Mouse (Mus musculus) CD4-positive helper T cell, adult 2 months (primary cell): ENCODE results near the gene Wdfy1.

ENCODE experiments used
- DNase-seq: peaks from one replicate; pipeline ENCODE4 v3.0.0-alpha.2; 2012; ENCODE audit warnings: low read depth, missing footprints, low spot score

Wdfy1 gene

DNA sequence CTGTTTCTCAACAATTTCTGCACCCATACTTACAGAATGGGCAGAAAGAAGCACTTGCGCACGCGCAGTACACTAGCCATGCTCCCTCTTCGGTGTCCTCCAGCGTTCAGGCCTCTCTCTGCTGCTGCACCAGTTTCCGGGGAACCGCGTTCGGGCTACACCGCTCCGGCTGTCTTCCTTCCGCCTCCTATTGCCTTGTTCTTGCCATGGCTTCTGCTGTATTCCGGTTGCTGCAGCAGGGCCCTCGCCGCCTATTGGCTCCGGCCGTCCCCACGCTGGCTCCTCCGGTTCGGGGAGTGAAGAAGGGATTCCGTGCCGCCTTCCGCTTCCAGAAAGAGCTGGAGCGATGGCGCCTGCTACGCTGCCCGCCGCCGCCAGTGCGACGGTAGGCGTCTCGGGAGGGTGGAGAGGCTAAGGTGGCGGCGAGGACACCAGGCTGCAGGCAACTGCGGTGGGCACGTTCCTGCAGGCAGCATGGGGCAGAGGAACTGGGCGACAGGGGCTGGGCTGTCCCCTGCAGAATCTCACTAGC is at the start of gene Wdfy1, which contains the start of gene Mrpl44:
Gene Wdfy1 (minus strand): TSS at position 217 of the 532 bp plus-strand sequence.
Gene Mrpl44 (plus strand): TSS at position 92 of the 532 bp plus-strand sequence.
- DNase-seq = peak; percentile 95

DNA sequence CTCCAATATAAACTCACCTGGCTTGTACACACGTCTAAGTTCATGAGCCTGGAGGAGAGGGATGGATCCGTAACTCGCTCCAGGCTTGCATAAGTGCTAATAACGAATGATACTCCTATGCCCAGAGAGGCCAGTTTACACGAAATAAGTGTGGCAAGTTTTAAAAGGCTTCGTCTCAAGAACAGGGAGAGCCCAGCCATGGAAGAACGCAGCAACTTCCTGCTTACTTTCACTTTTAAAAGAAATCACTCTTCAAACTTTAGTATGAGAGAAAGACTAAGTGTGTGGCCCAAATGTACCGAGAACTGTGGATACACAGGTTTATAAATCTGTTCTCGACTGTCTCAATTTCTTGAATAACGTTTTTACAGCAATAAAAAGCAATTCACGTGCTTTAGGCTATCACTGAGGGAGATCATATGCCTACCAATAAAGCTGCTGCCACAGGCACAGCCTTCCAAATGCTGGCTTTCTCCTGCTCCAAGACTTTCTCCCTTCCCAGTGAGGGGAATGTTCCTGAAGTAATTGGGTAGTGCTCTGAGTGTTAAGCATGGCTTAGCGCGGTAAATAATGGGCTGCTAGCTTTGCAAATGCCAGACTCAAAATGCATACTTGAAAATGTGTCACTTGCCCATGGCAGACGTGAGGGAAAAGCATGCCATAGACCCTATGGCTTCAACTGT is 48.1 kb upstream of the Wdfy1 start:
- no peak for DNase-seq

DNA sequence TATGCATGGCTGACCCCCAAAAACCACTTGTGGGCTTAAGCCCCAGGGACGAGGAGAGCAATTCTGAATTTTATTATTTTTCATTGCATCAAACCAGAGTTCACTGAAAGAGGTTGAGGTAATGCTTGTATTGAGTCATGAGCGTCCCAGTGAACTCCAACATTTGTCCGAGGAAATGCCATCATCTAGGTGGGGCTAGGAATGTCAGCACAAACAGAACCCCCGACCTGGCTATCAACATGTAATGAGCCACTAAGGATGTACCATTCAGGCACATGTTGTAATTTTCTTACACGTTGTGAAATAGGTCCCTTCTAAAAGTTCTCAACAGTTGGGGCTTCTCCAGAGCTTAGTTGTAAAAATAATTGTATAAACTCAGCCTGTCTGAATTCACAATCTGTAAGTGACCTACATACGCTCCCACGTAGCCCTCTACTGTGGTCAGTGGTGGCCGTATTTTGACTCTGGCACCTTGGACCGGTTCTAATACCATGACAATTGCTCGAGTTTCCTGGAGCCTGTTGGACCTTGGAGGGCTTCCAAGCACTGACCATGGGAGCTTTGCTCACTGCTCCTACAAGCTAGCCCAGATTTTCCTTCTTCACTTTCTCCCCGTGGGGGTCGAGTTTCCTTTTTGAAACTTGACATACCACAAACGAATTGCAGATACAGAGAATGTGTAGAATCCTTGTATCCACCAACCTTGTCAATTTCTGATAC is 47.0 kb upstream of the Wdfy1 start:
- DNase-seq = no peak

DNA sequence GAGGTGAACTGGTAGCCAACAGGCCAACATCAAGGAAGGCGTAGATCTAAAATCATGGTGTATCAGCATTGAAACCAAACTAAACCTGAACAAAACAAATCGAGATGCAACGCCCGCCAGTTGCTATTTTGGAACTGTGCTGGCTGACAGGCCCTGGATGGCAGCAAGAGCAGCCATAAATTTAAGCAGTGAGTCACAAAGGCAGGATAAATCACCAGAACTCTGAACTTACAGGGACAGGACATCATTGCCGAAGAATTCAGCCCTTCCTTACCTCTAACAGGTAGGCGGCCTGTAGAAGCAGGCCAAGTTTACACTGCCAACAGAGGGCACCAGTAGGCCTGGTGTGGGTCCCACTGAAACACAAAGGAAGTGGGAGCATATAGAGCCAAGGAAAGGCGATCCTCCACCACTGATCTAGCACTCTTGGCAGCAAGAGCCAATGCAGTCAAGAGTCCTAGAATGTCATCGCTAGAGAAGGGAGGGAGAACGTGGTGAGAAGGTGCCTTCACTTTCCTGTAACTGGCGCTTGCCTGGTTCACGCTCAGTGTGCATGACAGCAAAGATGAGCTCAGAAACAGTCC is 43.4 kb upstream of the Wdfy1 start:
- DNase-seq = no peak

DNA sequence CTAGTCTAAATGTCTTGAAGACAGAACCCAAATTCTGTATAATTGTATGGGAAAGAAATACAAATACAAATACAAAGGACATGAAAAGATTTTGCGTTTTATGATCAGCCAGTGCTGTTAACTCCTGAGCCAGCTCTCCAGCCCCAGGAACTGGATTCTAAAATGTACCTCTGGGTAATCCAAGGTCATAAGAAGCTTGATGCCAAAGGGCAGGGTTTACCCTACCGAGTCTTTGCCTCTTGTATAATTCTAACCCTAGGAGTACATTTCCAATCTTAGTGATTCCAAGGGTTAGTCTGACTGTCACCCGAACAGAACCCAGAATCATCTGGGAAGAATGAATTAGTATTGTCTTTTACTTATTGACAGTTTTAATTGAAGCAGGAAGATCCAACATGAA is 39.5 kb upstream of the Wdfy1 start:
- no peak for DNase-seq

DNA sequence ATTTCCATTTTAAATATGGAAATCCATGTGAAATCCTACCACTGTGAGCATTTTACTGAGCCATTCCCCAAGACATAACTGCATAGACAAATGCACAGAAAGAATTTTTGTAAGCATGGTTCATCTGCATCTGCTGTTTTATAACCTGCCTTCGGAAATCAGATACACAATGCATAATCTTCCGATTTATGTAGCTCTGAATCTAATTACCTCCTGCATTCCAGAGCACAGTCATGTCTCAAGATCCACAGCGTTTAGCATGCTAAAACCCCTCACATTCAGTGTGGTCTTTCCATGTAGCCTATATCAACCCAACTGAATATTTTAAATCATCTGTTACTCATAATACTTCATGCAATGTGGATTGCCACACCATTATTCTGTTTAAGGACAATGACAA is 33.5 kb upstream of the Wdfy1 start:
- DNase-seq = no peak

DNA sequence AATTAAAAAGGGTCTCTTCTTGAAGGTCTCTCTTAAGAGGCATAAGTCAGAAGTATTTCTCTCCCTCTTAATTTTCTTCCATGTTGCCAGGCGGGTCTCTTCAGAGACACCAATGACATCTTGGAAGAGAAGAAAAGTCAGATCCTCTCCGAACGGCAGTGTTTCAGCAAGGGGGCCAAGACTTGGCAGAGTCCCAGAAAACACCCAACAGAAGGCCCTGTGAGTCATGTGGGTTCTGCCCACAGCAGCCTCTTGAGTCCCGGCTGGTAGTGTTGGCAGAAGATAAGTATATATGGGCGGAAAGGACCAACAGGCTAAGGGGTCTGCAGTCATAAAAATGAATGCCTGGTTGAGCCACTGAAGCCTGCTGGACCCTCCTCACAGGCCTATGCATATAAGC is 30.9 kb upstream of the Wdfy1 start:
- DNase-seq = no peak

DNA sequence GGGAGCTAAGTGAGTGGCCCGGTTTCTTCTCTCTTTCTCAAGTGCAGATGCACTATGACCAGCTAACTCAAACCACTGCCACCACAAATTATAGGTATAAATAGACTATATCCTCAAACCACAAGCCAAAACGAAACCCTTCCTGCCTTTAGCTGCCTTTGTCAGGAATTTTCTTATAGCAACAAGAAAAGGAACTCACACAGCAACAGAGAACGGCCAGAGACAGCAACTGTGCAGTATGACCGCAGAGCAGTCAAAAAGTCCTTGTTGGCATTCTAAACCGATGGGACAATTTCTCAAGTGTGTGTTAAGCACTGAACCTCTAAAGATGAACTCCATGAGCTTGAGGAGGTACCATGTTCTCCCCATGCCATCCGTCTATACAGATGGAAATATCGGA is 27.7 kb upstream of the Wdfy1 start:
- DNase-seq = no peak

DNA sequence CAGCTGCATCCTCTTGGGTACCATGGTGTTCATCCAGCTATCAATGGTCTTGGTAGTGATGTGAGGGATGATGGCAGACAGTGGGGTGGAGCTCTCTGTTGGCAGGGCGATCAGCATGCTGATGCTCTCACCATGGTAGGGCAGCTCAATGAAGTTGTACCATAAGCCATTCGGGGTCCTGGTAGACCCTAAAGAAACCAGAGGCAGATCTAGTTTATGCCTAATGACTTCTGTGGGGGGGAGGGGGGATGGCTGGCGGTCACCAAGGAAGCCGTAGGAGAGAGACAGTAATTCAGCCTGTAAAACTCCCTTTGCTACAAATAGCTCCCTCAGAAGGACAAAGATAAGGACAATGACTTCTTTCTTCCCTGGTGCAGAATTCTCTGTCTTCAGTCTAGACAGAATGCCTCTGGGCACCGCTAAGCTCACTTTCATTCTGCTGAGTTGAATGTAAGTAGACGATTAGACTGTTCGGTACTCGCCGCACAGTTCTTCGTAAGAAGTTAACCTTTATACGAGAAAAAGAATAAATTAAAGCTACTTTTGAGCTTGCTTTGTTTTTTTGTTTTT is 27.0 kb upstream of the Wdfy1 start:
- DNase-seq = no peak

DNA sequence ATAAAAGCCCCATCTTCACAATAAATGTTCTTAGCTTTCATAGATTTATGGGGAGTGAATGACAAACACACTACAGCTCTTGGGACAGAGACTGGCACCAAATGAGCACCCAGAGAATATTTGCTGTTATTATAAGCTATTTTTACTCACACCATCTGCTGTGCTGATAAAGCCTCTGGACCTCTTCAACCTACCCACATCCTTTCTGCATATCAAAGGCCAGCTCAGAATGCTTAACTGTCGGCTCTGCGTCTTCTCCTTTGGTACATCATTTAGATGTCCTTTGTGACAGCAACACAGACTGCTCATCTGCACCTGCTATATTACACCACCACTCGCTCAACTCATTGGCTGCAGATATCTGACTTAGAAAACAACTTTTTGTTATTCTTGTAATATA is 21.1 kb upstream of the Wdfy1 start:
- no peak for DNase-seq

DNA sequence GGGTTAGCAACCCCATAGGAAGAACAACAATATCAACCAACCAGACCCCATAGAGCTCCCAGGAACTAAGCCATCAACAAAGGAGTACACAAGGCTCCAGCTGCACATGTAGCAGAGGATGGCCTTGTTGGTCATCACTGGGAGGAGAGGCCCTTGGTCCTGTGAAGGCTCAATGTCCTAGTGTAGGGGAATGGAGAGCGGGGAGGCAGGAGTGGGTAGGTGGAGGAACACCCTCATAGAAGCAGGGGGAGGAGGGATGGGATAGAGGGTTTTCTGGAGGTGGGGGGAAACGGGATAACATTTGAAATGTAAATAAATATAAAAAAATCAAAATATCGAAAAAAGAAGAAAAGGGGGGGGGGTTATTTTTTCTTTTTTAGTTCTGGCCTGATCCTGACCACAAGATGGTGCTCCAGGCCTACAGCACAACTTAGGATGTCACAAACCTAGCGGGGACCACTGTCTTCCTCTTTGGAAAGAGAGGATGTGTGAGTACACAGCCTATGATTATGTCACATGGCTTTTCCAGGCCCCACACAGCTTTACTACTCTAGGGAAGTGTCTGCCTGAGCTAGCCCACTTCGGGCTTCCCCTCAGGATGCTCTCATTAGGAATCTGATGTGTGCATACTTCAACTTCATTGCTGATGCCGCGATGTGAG is 10.5 kb upstream of the Wdfy1 start:
- DNase-seq = no peak

DNA sequence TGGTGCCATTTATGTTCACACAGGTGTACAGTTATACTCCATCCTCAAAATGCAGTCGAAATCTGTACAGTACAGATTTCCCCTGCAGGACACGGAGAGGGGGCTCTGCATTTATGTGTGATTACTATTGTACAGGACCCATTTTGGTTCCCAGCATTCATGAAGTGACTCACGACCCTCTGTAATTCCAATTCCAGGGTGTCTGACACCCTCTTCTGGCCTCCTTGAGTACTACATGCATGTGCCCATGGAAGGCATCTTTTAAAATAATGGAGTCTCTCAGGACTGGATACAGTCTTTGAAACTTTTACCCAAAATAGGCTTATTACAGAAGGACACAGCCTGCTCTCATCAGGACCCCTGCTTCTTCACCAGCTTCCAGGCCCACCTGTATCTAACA is 6.5 kb upstream of the Wdfy1 start:
- DNase-seq = peak; percentile 8

DNA sequence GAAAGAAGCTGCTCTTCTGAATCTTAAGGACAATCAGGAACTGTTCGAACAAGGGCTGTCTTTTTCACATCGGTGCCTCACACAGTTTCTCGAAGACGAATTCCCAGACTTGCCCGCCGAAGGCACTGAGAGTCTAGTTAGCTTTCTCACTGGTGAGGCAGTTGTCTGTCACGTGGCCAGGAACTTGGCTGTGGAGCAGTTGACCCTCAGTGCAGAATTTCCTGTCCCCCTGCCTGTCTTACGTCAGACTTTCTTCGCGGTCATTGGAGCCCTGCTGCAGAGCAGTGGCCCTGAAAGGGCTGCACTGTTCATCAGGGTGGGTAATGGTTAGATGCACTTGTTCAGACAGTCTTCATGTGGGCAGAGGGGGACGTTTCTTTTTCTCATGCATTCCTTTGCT is 2.1 kb upstream of the Wdfy1 start:
- no peak for DNase-seq

DNA sequence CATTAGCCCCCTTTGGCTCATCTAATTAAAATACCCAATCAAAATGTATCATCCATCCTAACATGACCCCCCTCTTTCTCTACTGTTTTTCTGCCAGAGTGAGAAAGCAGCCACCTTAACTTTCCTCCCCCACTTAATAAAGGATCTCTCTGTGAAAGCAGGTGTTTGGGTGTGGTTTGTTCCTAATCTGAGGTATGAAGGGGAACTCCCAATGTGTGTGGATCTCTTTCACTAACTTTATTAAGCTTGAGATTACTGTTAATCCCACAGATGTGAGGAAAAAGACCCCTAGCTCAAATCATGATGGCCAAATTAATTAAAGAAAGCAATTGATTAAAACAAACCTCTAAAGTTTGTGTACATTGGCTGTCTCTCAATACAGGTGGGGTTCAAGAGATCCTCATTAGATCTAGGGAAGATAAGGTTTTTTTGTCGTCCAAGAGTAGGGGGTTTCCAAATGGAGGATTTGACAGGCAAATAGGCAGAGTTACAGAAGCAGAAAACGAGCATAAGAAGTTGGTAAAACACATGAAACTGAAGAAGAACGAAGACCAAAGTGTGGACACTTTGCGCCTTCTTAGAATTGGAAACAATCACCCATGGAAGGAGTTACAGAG is 1.7 kb downstream of the Wdfy1 start:
- DNase-seq = no peak

DNA sequence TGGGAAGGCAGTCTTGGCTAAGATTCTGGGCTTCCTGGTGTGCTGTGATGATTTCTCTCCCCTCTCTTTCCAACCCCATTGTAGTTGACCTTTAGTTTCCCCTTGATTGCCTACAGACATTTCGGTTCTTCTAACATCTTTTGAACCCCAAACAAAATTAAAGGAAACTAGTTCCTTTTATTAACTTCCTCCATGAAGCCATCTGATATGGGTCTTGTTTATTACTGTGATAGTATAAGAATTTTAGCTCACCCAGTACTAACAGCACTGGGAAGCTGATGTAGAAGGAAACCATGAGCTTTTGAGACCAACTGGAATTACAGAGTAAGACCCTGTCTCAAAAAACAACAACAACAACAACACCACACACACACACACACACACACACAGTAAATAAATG is 7.7 kb downstream of the Wdfy1 start:
- DNase-seq = no peak

DNA sequence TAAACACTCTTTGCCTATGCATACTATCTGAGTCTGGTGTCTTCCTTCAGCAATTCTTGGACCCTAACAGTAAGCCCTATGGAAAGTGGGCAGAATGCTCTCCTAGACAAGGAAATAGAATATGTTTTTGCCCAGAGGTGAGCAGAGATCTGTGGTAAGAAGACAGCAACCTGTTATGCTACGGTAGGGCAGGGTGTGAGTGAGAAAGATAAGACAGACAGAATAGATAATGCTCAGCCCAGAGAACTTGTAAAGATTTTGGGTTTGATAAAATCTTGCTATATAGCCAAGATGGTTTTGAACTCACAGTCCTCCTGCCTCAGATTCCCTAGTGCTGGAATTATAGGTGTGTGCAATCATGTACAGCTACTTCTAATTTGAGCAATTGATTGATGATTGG is 11.5 kb downstream of the Wdfy1 start:
- no peak for DNase-seq

DNA sequence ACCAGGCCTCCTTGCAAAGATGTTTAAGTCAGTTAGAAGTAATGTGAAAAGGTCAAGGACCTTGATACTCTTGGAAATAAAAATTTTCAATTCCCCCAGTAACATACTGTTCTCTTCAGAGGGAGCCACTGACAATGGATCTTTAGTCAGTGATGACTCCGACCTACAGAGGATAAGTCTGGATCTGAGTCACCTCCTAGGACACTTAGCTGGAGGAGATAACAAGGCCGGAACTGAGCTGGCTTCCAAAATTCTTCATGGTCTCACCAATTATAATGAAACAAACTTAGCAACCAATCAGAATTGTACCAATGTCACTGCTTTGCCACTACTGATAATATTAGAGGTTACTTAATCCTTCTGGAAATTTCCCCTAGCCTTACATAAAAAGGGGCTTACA is 11.9 kb downstream of the Wdfy1 start:
- DNase-seq = no peak

DNA sequence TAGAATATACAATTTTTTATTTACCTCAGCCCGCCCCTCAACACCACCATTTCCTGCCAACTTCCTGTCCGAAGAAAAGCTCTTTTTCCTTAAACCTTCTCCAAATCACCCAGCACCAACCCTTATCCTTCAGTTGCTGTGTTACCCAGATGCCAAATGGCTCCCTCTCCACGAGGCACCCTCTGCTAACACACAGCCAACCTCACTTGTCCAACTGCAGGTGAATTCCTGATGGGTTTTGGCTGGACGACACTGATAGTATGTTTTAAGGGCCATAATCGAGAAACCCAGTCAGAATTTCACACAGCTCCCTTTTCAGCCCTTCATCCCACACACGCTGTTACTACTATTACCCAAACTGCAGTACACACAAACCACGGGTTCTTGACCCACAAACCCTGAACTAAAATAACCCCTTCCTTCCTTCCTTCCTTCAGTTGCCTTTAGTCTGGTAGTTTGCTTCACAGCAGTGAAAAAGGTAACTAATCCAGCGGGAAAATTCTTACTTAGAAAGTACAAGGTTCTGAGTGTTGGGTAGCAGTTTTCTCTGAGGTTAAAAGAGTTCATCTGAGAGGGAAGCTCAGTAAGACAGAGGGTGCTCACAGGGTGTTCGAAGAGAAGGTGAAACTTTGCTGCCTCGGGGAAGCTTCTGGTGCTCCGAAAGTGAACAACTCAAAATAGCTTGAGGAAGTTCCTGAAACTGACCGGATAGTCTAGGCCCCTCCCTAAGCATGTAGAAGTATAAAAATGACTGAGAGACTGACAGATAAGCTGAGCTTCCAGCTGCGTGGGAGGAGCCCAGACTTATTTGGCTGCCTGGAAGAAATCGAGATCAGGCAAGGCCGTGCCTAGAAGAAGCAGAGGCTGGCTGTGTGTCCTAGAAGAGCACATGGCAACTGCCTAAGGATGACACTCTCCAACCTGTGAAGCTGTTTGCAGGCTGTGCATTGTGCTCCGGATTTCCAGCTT is 13.4 kb downstream of the Wdfy1 start:
- peak; percentile 16 for DNase-seq

DNA sequence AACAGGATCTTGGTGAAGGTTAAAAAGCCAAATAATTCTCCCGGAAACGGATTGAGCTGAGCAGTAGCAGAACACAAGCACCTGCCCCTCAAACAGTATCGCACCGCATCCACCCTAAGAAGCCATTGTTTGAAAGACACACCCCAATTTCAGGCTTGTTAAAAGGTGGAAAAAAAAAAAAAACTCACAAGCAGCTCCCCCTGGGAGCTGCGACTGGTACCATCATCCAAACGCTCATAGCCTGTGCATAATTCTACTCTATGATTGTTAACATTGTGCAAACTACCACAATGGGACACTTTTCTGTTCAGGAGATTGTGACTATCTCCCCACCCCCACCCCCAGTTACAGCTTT is 14.0 kb downstream of the Wdfy1 start:
- no peak for DNase-seq
